Mouse (Mus musculus): ENCODE measurements around the gene Dock2.

The Dock2 gene

DNA sequence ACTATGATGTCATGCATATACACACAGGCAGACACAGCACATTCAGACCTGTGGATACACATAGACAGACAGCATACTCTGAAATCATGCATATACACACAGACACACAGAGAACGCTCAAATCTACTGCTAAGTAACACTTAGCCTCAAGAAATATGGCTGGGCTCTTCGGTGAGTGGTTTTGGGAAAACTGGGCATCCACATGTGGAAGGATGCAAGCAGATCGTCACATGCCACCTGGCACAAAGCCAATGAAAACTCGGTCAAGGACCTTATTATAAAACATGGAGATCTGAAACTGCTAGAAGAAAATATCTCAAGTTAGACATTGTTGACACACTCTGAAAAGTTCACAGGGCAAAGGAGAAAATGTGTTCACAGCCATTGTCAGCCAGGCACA, 255.7 kb downstream of the Dock2 start:
- DNase-seq (ENCODE audit: low read depth, low spot score), result no peak

DNA sequence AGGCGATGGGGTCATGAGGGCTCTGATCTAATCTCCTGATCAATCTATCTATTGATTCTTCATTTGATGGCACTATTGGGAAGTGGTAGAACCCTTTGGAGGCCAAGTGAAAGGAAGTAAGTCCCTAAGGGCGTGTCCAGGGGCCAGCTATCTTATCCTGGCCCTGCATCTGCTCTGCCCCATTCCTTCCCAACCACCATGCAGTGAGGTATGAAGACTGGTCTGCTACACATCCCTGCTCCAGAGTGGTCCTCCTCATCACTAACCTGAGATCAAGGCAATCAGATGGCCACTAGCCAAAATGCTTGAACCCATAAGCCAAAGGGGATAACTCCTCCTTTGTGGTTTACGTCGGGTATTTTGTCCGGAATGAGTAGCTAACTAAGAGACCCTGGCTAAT, 256.5 kb downstream of the Dock2 start:
- no peak for DNase-seq (ENCODE audit: low read depth, low spot score)

GRCm38 (mm10) chr11:34525096-34525891, 258.4 kb downstream of the Dock2 start:
- DNase-seq (ENCODE audit: low read depth, low spot score), result no peak

DNA sequence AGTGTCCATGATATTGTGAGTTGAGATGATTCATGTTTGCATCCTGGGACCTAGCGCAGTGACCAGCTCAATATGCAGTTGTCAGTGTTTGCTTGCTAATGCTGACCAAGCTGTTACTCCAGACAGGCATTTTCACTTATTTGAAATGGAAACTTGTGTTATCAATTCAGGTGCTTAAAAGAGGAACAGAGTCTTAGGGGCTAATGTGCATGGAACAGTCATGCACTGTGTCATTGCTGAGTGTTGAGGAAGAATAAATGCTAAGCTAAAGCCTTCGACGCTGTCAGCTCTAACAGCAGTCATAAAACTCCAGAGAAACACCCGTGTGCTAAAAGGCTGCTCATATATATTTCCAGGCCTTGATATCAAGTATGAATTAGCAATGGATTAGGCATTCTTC, 259.1 kb downstream of the Dock2 start:
- DNase-seq (ENCODE audit: low read depth, low spot score), result no peak

- DNase-seq (ENCODE audit: low read depth, low spot score), result no peak
These were observed 265.1 kb downstream of the Dock2 start for GRCm38 (mm10) chr11:34518566-34518965.

- no peak for DNase-seq (ENCODE audit: low read depth, low spot score)
These were observed 266.7 kb downstream of the Dock2 start for GRCm38 (mm10) chr11:34516971-34517370.

DNA sequence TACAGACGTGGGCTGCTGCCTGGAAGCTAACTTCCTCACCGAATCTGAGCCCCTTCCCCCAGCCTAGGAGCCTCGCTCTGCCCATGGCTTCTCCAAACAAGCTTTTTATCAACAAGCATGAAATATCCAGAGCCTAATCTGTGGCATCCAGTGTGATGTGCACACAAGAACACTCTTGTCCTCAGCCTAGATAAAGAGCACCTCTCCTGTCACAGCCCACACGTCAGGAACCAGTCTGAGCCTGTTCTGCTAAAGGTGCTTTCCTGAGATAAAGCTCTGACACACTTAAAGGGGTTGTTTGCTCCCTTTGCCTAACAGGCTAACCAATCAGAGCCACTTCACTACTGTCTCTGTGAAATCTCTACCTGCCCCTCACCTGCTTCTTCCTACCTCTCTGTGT, 268.4 kb downstream of the Dock2 start:
- DNase-seq (ENCODE audit: low read depth, low spot score), result no peak

GRCm38 (mm10) chr11:34506390-34506789, 277.3 kb downstream of the Dock2 start:
- DNase-seq (ENCODE audit: low read depth, low spot score), result no peak

GRCm38 (mm10) chr11:34499663-34500062, 284.0 kb downstream of the Dock2 start:
- DNase-seq (ENCODE audit: low read depth, low spot score), result no peak

DNA sequence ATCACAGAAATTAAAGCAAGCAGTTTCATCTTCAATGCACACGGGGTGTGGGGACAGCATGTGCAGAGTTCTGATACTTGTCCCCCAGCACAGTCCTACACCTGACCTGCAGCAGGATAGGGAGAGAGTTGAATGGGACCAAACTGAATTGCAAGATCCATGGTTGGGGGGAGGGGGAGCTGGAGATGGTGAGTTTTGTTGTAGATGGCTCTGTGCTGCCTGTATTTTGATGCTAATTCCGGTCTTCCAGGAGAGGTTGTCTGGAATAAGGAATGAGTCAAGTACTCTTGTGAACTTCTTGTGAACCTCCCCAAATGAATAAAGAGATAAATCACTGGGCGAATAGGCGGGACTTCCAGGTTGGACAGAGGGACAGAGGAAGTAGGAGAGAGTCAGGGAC, 289.0 kb downstream of the Dock2 start:
- DNase-seq (ENCODE audit: low read depth, low spot score), result peak; percentile 97

- DNase-seq (ENCODE audit: low read depth, low spot score), result no peak
These were observed 290.7 kb downstream of the Dock2 start for GRCm38 (mm10) chr11:34492986-34493385.

GRCm38 (mm10) chr11:34492223-34492622, 291.5 kb downstream of the Dock2 start:
- no peak for DNase-seq (ENCODE audit: low read depth, low spot score)

DNA sequence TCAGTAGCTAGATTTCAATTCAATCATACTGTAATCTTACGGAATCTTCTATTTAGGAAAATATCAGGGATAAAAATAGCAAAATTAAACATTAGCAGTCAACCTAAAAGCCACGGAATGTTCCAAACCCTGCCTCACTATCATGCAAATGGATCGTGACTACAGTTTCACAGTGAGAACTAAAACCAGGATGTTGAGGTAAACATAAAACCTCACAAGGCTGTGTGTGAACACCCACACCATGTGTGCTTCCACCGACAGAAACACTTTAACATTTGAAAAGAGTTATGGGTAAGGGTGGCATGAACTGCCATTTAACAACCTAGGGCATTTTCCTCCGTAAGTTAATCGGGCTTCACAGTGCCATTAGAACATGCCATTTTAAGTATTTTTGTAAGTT, 294.1 kb downstream of the Dock2 start:
- no peak for DNase-seq (ENCODE audit: low read depth, low spot score)

- no peak for DNase-seq (ENCODE audit: low read depth, low spot score)
These were observed 304.4 kb downstream of the Dock2 start for GRCm38 (mm10) chr11:34479301-34479700.

- no peak for DNase-seq (ENCODE audit: low read depth, low spot score)
These were observed 313.9 kb downstream of the Dock2 start for GRCm38 (mm10) chr11:34469792-34470191.

GRCm38 (mm10) chr11:34468571-34468970, 315.1 kb downstream of the Dock2 start:
- peak; percentile 11 for DNase-seq (ENCODE audit: low read depth, low spot score)

GRCm38 (mm10) chr11:34467056-34467455, 316.6 kb downstream of the Dock2 start:
- DNase-seq (ENCODE audit: low read depth, low spot score), result peak; percentile 25

- no peak for DNase-seq (ENCODE audit: low read depth, low spot score)
These were observed 333.7 kb downstream of the Dock2 start for GRCm38 (mm10) chr11:34449944-34450343.

DNA sequence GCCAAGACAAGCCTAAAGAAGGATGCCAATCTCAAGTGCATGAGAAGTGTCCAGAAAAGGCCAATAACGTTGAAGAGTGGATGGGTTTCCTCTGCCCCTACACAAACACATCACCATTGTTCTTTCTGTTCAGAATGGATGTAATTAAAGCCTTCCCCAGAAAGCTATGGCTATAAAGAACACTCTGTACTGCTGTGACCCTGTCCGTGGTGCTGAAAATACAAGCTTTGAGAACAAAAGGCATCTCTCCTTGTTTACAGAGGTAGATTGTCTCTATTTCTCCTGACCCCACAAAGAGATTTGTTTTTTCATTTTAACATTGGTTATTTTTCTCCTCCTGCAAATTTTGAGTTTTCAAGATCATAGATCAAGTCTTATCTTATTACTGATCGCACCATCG, 335.8 kb downstream of the Dock2 start:
- peak; percentile 64 for DNase-seq (ENCODE audit: low read depth, low spot score)

DNA sequence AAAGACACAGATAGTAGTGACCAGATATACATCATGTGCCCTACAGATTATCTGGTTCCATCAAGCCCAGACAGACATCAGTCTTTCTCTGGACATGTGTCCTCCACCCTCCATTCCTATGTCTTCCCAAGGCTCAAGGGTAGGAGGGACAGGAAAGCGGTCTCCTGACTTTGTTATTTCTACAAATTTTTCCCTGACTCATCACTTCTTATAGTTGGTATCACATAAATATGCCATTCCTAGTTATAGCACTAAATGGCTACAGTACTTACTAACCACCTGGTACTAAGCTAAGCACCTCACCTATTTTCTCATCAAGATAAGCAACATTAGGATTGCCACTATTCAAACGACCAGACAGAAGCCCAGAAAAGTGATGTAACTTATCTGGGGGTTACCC, 345.3 kb downstream of the Dock2 start:
- no peak for DNase-seq (ENCODE audit: low read depth, low spot score)

DNA sequence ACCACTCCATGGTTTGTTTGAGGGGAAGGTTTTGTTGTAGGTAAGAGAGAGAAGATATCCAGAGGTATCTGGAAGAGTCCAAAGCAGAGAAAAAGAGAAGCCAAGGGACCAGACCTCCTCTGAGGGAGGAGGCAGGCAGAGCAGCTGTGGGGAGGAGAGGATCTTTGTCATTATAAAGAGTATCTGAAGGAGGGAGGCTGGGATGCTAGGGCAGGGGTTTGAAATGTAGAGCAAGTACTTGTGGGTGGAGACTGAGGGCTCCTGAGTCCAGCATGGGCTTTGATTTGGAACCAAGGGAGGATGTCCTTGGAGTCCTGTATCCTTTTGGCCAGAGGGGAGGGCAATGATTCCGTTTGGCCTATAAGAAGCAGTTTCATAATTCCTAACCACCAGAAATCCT, 346.2 kb downstream of the Dock2 start:
- DNase-seq (ENCODE audit: low read depth, low spot score), result peak; percentile 69

DNA sequence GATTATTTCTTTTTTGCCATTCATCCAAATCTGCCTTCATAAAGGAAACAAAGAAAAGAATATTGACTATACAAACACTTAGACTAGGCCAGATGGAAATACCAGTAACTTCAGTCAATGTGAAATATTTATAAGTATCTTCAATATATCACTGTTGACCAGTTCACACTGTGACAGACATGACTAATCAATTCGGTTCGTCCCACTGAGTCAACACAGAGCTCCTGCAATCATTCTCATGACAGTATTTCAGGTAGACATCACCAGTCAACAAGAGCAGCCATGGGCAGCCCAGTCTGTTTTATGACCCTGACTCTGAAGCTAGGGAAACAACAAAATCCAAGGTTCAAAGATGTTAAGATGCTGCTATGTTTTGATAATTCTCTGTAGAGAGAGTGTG, 351.7 kb downstream of the Dock2 start:
- no peak for DNase-seq (ENCODE audit: low read depth, low spot score)

DNA sequence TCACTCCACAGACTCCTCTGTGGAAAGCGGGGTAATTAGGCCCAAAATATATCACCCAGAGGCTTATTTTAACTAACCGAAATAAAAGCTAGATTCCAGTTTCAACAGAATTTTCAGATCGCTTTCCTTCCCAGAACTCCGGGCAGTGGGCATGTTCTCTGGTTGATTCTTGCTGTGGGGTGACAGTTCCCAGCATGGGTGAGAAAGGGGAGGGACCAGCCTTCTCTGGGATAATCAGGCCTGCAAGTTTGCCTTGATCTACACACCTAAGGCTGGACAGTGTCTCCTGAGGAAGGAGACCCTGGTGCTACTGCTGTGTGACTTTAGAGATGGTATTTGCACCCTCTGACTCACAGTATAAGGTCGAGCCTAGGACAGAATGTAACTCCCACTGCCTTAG, 352.3 kb downstream of the Dock2 start:
- DNase-seq (ENCODE audit: low read depth, low spot score), result peak; percentile 34

- DNase-seq (ENCODE audit: low read depth, low spot score), result peak; percentile 88
These were observed 352.8 kb downstream of the Dock2 start for GRCm38 (mm10) chr11:34430940-34431339.

Data from ES-CJ7 (cell line).